ENCODE assay signal across 8 mouse cellular contexts in genomic region chr10:81140717-81141454, GRCm38 (mm10). TPM values are rescaled to one million over a fixed set of nuclear protein-coding genes. Genes with fewer than 3 reads are reported as not detected.
DNase-seq lines count a peak whose midpoint lies in the region; ATAC-seq and TF ChIP-seq lines count a peak whose summit lies in the region.

No protein-coding gene starts in this region.

- H3K36me3 ChIP-seq in kidney, adult 2 months (ENCODE audit: control insufficient read depth, insufficient read depth, low read length): peaks cover 5% of the 10 kb centered on the region; the same call in 1 of the 2 replicates
- peaks cover 31% of the 10 kb centered on the region for H3K36me3 ChIP-seq in embryonic facial prominence, embryonic 12.5 days
- H3K36me3 ChIP-seq in hindbrain, embryonic 15.5 days: peaks cover 23% of the 10 kb centered on the region
- H3K36me3 ChIP-seq in liver, postnatal 0 days (replicated peaks; ENCODE audit: insufficient read depth, low read length): peaks cover 44% of the 10 kb centered on the region
- peaks cover 23% of the 10 kb centered on the region for H3K36me3 ChIP-seq in stomach, embryonic 16.5 days (ENCODE audit: control insufficient read depth, insufficient read depth, low read length)

- peak overlapping the region; percentile 97 for H3K4me2 ChIP-seq in embryonic facial prominence, embryonic 12.5 days (replicated peaks)
- peak overlapping the region; percentile 97 for H3K4me2 ChIP-seq in hindbrain, embryonic 15.5 days
- H3K4me2 ChIP-seq in liver, postnatal 0 days (ENCODE audit: low read depth, low read length): peak overlapping the region; percentile 98
- H3K4me2 ChIP-seq in stomach, embryonic 16.5 days (ENCODE audit: low read depth, low read length): peak overlapping the region; percentile 98

- peak overlapping the region; percentile 20; the same call in 1 of the 2 replicates for H3K4me3 ChIP-seq in kidney, adult 2 months (ENCODE audit: insufficient read depth, low read depth, low read length)
- H3K4me3 ChIP-seq in embryonic facial prominence, embryonic 12.5 days: 0 out of 2 replicates have a peak overlapping the region, but pooled peaks have one; percentile 0
- peak overlapping the region; percentile 10; the same call in 1 of the 2 replicates for H3K4me3 ChIP-seq in hindbrain, embryonic 15.5 days
- H3K4me3 ChIP-seq in liver, postnatal 0 days (ENCODE audit: low read depth, low read length): peak overlapping the region; percentile 97
- peak overlapping the region; percentile 89 for H3K4me3 ChIP-seq in stomach, embryonic 16.5 days (replicated peaks; ENCODE audit: low read length)

- WGBS in kidney, adult 2 months: 30% methylated on average over 10 of the region's 10 CpGs
- WGBS in embryonic facial prominence, embryonic 12.5 days: 64% methylated on average over 10 of the region's 10 CpGs
- 63% methylated on average over 10 of the region's 10 CpGs for WGBS in hindbrain, embryonic 15.5 days
- 34% methylated on average over 10 of the region's 10 CpGs for WGBS in liver, postnatal 0 days (ENCODE audit: insufficient replicate concordance)
- 34% methylated on average over 10 of the region's 10 CpGs for WGBS in stomach, embryonic 16.5 days

- no peak for TF ChIP-seq POLR2A in kidney, adult 2 months (IDR thresholded peaks at IDR 0.05; ENCODE audit: low read depth, low read length)

- H3K27ac ChIP-seq in kidney, adult 2 months (ENCODE audit: insufficient read depth, low read depth, low read length): no peak overlapping the region
- H3K27ac ChIP-seq in embryonic facial prominence, embryonic 12.5 days: no peak overlapping the region
- no peak overlapping the region; the same call in 1 of the 2 replicates for H3K27ac ChIP-seq in hindbrain, embryonic 15.5 days (replicated peaks)
- H3K27ac ChIP-seq in liver, postnatal 0 days (ENCODE audit: low read depth): peak overlapping the region; percentile 20
- H3K27ac ChIP-seq in stomach, embryonic 16.5 days (ENCODE audit: low read length): peak overlapping the region; percentile 94

- TF ChIP-seq EP300 in liver, postnatal 0 days (IDR thresholded peaks at IDR 0.05; ENCODE audit: low read depth): no peak

- no peak for TF ChIP-seq CTCF in kidney, adult 2 months (conservative IDR thresholded peaks at IDR 0.05; ENCODE audit: insufficient read depth, insufficient read length, low read depth, low read length)
- TF ChIP-seq CTCF in liver, postnatal 0 days (IDR thresholded peaks at IDR 0.05; ENCODE audit: low read depth): no peak

- H3K4me1 ChIP-seq in kidney, adult 2 months (ENCODE audit: control insufficient read depth, insufficient read depth, low read length): peaks cover 22% of the 10 kb centered on the region
- peaks cover 48% of the 10 kb centered on the region for H3K4me1 ChIP-seq in embryonic facial prominence, embryonic 12.5 days
- H3K4me1 ChIP-seq in hindbrain, embryonic 15.5 days (replicated peaks): peaks cover 56% of the 10 kb centered on the region
- peaks cover 47% of the 10 kb centered on the region for H3K4me1 ChIP-seq in liver, postnatal 0 days (ENCODE audit: insufficient read depth)
- peaks cover 49% of the 10 kb centered on the region for H3K4me1 ChIP-seq in stomach, embryonic 16.5 days (ENCODE audit: control insufficient read depth, insufficient read depth, low read length)

- H3K27me3 ChIP-seq in kidney, adult 2 months (replicated peaks; ENCODE audit: control insufficient read depth, insufficient read depth, low read length): no peaks in the 10 kb centered on the region
- 0 out of 2 replicates have a peak, but pooled peaks cover 2% of the 10 kb centered on the region for H3K27me3 ChIP-seq in embryonic facial prominence, embryonic 12.5 days
- no peaks in the 10 kb centered on the region; the same call in 1 of the 2 replicates for H3K27me3 ChIP-seq in hindbrain, embryonic 15.5 days
- no peaks in the 10 kb centered on the region for H3K27me3 ChIP-seq in liver, postnatal 0 days (ENCODE audit: insufficient read depth, low read length)
- no peaks in the 10 kb centered on the region for H3K27me3 ChIP-seq in stomach, embryonic 16.5 days (ENCODE audit: control insufficient read depth, insufficient read depth, low read length)

- peak overlapping the region; percentile 37; the same call in 1 of the 2 replicates for H3K9ac ChIP-seq in embryonic facial prominence, embryonic 12.5 days
- H3K9ac ChIP-seq in hindbrain, embryonic 15.5 days: no peak overlapping the region
- H3K9ac ChIP-seq in liver, postnatal 0 days (replicated peaks): peak overlapping the region; percentile 96
- H3K9ac ChIP-seq in stomach, embryonic 16.5 days (ENCODE audit: low read length): peak overlapping the region; percentile 91

- ATAC-seq in embryonic facial prominence, embryonic 12.5 days (ENCODE audit: insufficient number of reproducible peaks, insufficient read depth, low FRiP score, low TSS enrichment): no peak
- no peak for ATAC-seq in hindbrain, embryonic 15.5 days (ENCODE audit: low FRiP score, low read depth)
- no peak for ATAC-seq in liver, postnatal 0 days
- ATAC-seq in stomach, embryonic 16.5 days (ENCODE audit: insufficient read depth, low FRiP score): no peak

- no peaks in the 10 kb centered on the region for H3K9me3 ChIP-seq in embryonic facial prominence, embryonic 12.5 days
- H3K9me3 ChIP-seq in hindbrain, embryonic 15.5 days: no peaks in the 10 kb centered on the region
- no peaks in the 10 kb centered on the region for H3K9me3 ChIP-seq in liver, postnatal 0 days (ENCODE audit: low read length)
- H3K9me3 ChIP-seq in stomach, embryonic 16.5 days (replicated peaks; ENCODE audit: control insufficient read depth, low read length): no peaks in the 10 kb centered on the region

- DNase-seq in kidney, adult 2 months: peak; percentile 43
- DNase-seq in kidney, adult 18-20 months: no peak
- no peak for DNase-seq in liver, postnatal 0 days
- DNase-seq in embryo, embryonic 9.5 days (ENCODE audit: extremely low spot score): no peak
- DNase-seq in right cerebral cortex, adult 2 months (ENCODE audit: low spot score in 2 of 2): no peak

RNA-seq across cellular contexts. Expression of gene Zbtb7a, which starts 5.9 kb away (rescaled TPM):
- polyA plus RNA-seq in kidney, adult 2 months (2012; rRNA removed): 36.0 and 37.1 TPM in 2 replicates
- 21.7 and 22.3 TPM in 2 replicates for polyA plus RNA-seq in embryonic facial prominence, embryonic 12.5 days (2016; fragmentation: Nextera tagmentation; extraction: Ambion mirVana)
- polyA plus RNA-seq in hindbrain, embryonic 15.5 days (2015; fragmentation: Nextera tagmentation; extraction: Ambion mirVana): 15.3 and 16.2 TPM in 2 replicates
- polyA plus RNA-seq in liver, postnatal 0 days (2015; fragmentation: Nextera tagmentation; extraction: Ambion mirVana): 29.7 and 33.8 TPM in 2 replicates
- polyA plus RNA-seq in stomach, embryonic 16.5 days (2015; fragmentation: Nextera tagmentation; extraction: Ambion mirVana): 36.6 and 47.4 TPM in 2 replicates

RNA-seq across cellular contexts. Expression of gene Pias4, which starts 26.8 kb away (rescaled TPM):
- polyA plus RNA-seq in kidney, adult 2 months (2012; rRNA removed): 34.6 and 36.8 TPM in 2 replicates
- 57.5 and 62.0 TPM in 2 replicates for polyA plus RNA-seq in embryonic facial prominence, embryonic 12.5 days (2016; fragmentation: Nextera tagmentation; extraction: Ambion mirVana)
- polyA plus RNA-seq in hindbrain, embryonic 15.5 days (2015; fragmentation: Nextera tagmentation; extraction: Ambion mirVana): 52.2 and 61.2 TPM in 2 replicates
- polyA plus RNA-seq in liver, postnatal 0 days (2015; fragmentation: Nextera tagmentation; extraction: Ambion mirVana): 14.6 and 16.1 TPM in 2 replicates
- polyA plus RNA-seq in stomach, embryonic 16.5 days (2015; fragmentation: Nextera tagmentation; extraction: Ambion mirVana): 34.8 and 35.8 TPM in 2 replicates

RNA-seq across cellular contexts. Expression of gene Map2k2, which starts 35.2 kb away (rescaled TPM):
- 173 and 180 TPM in 2 replicates for polyA plus RNA-seq in kidney, adult 2 months (2012; rRNA removed)
- 230 and 238 TPM in 2 replicates for polyA plus RNA-seq in embryonic facial prominence, embryonic 12.5 days (2016; fragmentation: Nextera tagmentation; extraction: Ambion mirVana)
- polyA plus RNA-seq in hindbrain, embryonic 15.5 days (2015; fragmentation: Nextera tagmentation; extraction: Ambion mirVana): 248 and 259 TPM in 2 replicates
- 93.2 and 93.9 TPM in 2 replicates for polyA plus RNA-seq in liver, postnatal 0 days (2015; fragmentation: Nextera tagmentation; extraction: Ambion mirVana)
- polyA plus RNA-seq in stomach, embryonic 16.5 days (2015; fragmentation: Nextera tagmentation; extraction: Ambion mirVana): 143 and 145 TPM in 2 replicates

RNA-seq across cellular contexts. Expression of gene Eef2, which starts 35.5 kb away (rescaled TPM):
- 1,330 and 1,454 TPM in 2 replicates for polyA plus RNA-seq in kidney, adult 2 months (2012; rRNA removed)
- 552 and 562 TPM in 2 replicates for polyA plus RNA-seq in embryonic facial prominence, embryonic 12.5 days (2016; fragmentation: Nextera tagmentation; extraction: Ambion mirVana)
- polyA plus RNA-seq in hindbrain, embryonic 15.5 days (2015; fragmentation: Nextera tagmentation; extraction: Ambion mirVana): 532 and 536 TPM in 2 replicates
- polyA plus RNA-seq in liver, postnatal 0 days (2015; fragmentation: Nextera tagmentation; extraction: Ambion mirVana): 310 and 313 TPM in 2 replicates
- 533 and 575 TPM in 2 replicates for polyA plus RNA-seq in stomach, embryonic 16.5 days (2015; fragmentation: Nextera tagmentation; extraction: Ambion mirVana)

RNA-seq across cellular contexts. Expression of gene Dapk3, which starts 41.9 kb away (rescaled TPM):
- 52.9 and 54.0 TPM in 2 replicates for polyA plus RNA-seq in kidney, adult 2 months (2012; rRNA removed)
- 79.5 and 85.3 TPM in 2 replicates for polyA plus RNA-seq in embryonic facial prominence, embryonic 12.5 days (2016; fragmentation: Nextera tagmentation; extraction: Ambion mirVana)
- polyA plus RNA-seq in hindbrain, embryonic 15.5 days (2015; fragmentation: Nextera tagmentation; extraction: Ambion mirVana): 69.7 and 70.1 TPM in 2 replicates
- polyA plus RNA-seq in liver, postnatal 0 days (2015; fragmentation: Nextera tagmentation; extraction: Ambion mirVana): 15.3 and 17.2 TPM in 2 replicates
- 30.5 and 32.4 TPM in 2 replicates for polyA plus RNA-seq in stomach, embryonic 16.5 days (2015; fragmentation: Nextera tagmentation; extraction: Ambion mirVana)

Comparison
In these comparisons a context has a peak if more than half of its experiments do, and no peak if none do; other contexts are left out.
1. H3K27ac ChIP-seq: peak in liver, postnatal 0 days (single experiment) and stomach, embryonic 16.5 days (single experiment); none in kidney, adult 2 months (single experiment), embryonic facial prominence, embryonic 12.5 days (single experiment) and hindbrain, embryonic 15.5 days (single experiment).
2. H3K4me3 ChIP-seq: peak in every context shown above with its lines; median percentile 97 in liver, postnatal 0 days; 89 in stomach, embryonic 16.5 days; 20 in kidney, adult 2 months; 10 in hindbrain, embryonic 15.5 days; 0 in embryonic facial prominence, embryonic 12.5 days.
3. Peak in every context shown above with its lines, with median percentiles within 50 percentile points of each other: H3K4me2 ChIP-seq.